Mouse (Mus musculus) left cerebral cortex, postnatal 36 days (tissue): ENCODE results near the gene Ogfr. TPM values are rescaled to one million over a fixed set of nuclear protein-coding genes. Genes with fewer than 3 reads are reported as not detected.

Source experiments
- DNase-seq, 2 experiments: peaks; one replicate each; pipeline ENCODE4 v3.0.0; 2021 to 2022; ENCODE audit warnings: low spot score in 2 of 2, mixed read lengths in 1 of 2
- intact Hi-C: fragments of 180-260 bp; cut with DNase I; formaldehyde crosslinking; loops from one replicate; pipeline ENCODE4 v1.15.1; 2025
- total RNA-seq, 2 experiments: library from RNA; stranded (reverse); gene quantifications; 2 replicates each; pipeline ENCODE4 v1.2.3; 2021

Ogfr gene
- total RNA-seq, result 10 to 100 TPM; 36.7 to 38.0 TPM

GRCm38 (mm10) chr2:180589123-180589831 lies at the start of gene Ogfr:
Ogfr (plus strand) TSS chr2:180589245.
- intact Hi-C loops, result loop anchor here (10.0 kb wide), 1 partner anchor 86 kb away; no protein-coding TSS in a partner anchor
- peak; percentile 81 to 85 for DNase-seq

GRCm38 (mm10) chr2:180543675-180544074 lies 45.4 kb upstream of the Ogfr start:
- no peak for DNase-seq
- intact Hi-C loops, result no loop called here

- DNase-seq, result no peak
- intact Hi-C loops, result no loop called here
Measured at GRCm38 (mm10) chr2:180545046-180545445, 44.0 kb upstream of the Ogfr start.

GRCm38 (mm10) chr2:180547384-180548106 lies 41.5 kb upstream of the Ogfr start:
- intact Hi-C loops, result no loop called here
- peak in 1 of 2 experiments; percentile 23 for DNase-seq

GRCm38 (mm10) chr2:180552340-180552739 lies 36.7 kb upstream of the Ogfr start:
- intact Hi-C loops, result no loop called here
- DNase-seq, result no peak

GRCm38 (mm10) chr2:180555219-180555618 lies 33.8 kb upstream of the Ogfr start:
- intact Hi-C loops, result no loop called here

GRCm38 (mm10) chr2:180556470-180556869 lies 32.6 kb upstream of the Ogfr start:
- DNase-seq, result no peak
- intact Hi-C loops, result no loop called here

More at GRCm38 (mm10) chr2:180555219-180555618, 33.8 kb upstream of the Ogfr start:
- DNase-seq, result no peak

- intact Hi-C loops, result loop anchor here (5.0 kb wide), 1 partner anchor 43 kb away; no protein-coding TSS in a partner anchor
Measured at GRCm38 (mm10) chr2:180560245-180560644, 28.8 kb upstream of the Ogfr start.

GRCm38 (mm10) chr2:180562146-180562545 lies 26.9 kb upstream of the Ogfr start:
- intact Hi-C loops, result loop anchor here (5.0 kb wide), 1 partner anchor 45 kb away; no protein-coding TSS in a partner anchor
- no peak for DNase-seq

More at GRCm38 (mm10) chr2:180560245-180560644, 28.8 kb upstream of the Ogfr start:
- DNase-seq, result no peak

- intact Hi-C loops, result loop anchor here (5.0 kb wide), 1 partner anchor 46 kb away; no protein-coding TSS in a partner anchor
- no peak for DNase-seq
Measured at GRCm38 (mm10) chr2:180563296-180563695, 25.7 kb upstream of the Ogfr start.

GRCm38 (mm10) chr2:180563841-180564240 lies 25.2 kb upstream of the Ogfr start:
- intact Hi-C loops, result loop anchor here (5.0 kb wide), 1 partner anchor 47 kb away; no protein-coding TSS in a partner anchor
- no peak for DNase-seq

GRCm38 (mm10) chr2:180566240-180566913 lies 22.7 kb upstream of the Ogfr start:
- intact Hi-C loops, result no loop called here
- no peak for DNase-seq

GRCm38 (mm10) chr2:180569028-180569643 lies 19.9 kb upstream of the Ogfr start:
- DNase-seq, result no peak
- intact Hi-C loops, result no loop called here

- intact Hi-C loops, result loop anchor here (5.0 kb wide), 2 partner anchors 224 to 299 kb away; no protein-coding TSS in a partner anchor
- DNase-seq, result no peak
Measured at GRCm38 (mm10) chr2:180576482-180576881, 12.6 kb upstream of the Ogfr start.

GRCm38 (mm10) chr2:180578686-180579085 lies 10.4 kb upstream of the Ogfr start:
- peak; percentile 59 to 65 for DNase-seq
- intact Hi-C loops, result loop anchor here (1.0 to 5.0 kb wide), 3 partner anchors 105 to 301 kb away; no protein-coding TSS in a partner anchor

- no peak for DNase-seq
- intact Hi-C loops, result loop anchor here (10.0 kb wide), 1 partner anchor 94 kb away; no protein-coding TSS in a partner anchor
Measured at GRCm38 (mm10) chr2:180581002-180581401, 8.0 kb upstream of the Ogfr start, which contains the start of gene Mrgbp. Mrgbp (plus strand) TSS chr2:180581304.

- intact Hi-C loops, result loop anchor here (1.0 to 10.0 kb wide), 3 partner anchors 92 to 196 kb away; no protein-coding TSS in a partner anchor
- peak; percentile 98 for DNase-seq
Measured at GRCm38 (mm10) chr2:180582481-180583153, 6.4 kb upstream of the Ogfr start.

- DNase-seq, result no peak
- intact Hi-C loops, result loop anchor here (2.0 to 10.0 kb wide), 2 partner anchors 92 to 196 kb away; no protein-coding TSS in a partner anchor
Measured at GRCm38 (mm10) chr2:180583154-180583507, 5.9 kb upstream of the Ogfr start.

- intact Hi-C loops, result loop anchor here (10.0 kb wide), 1 partner anchor 86 kb away; no protein-coding TSS in a partner anchor
- DNase-seq, result no peak
Measured at GRCm38 (mm10) chr2:180588736-180589122, 316 bp upstream of the Ogfr start.
